Mouse (Mus musculus): ENCODE results near the gene Axin1. TPM values are rescaled to one million over a fixed set of nuclear protein-coding genes. Genes with fewer than 3 reads are reported as not detected.

Gene Axin1
- total and polyA plus RNA-seq, 2 experiments from 2014 or later = 11.2 to 51.3 TPM

- H3K36me3 ChIP-seq (ENCODE audit: insufficient read depth, low read length) = no peaks in the 10 kb centered on the region
- 41% methylated on average over 2 of the region's 2 CpGs for WGBS
- H3K9me3 ChIP-seq (ENCODE audit: low read length) = no peaks in the 10 kb centered on the region
- H3K27me3 ChIP-seq (ENCODE audit: insufficient read depth, low read length) = no peaks in the 10 kb centered on the region
- H3K4me2 ChIP-seq (ENCODE audit: low read depth, low read length) = no peak overlapping the region
- TF ChIP-seq CTCF (IDR thresholded peaks at IDR 0.05; ENCODE audit: low read depth) = no peak
- H3K27ac ChIP-seq = no peak overlapping the region
- no peak overlapping the region for H3K4me3 ChIP-seq (ENCODE audit: low read length)
- H3K4me1 ChIP-seq (ENCODE audit: insufficient read depth, low read length) = no peaks in the 10 kb centered on the region
- no peak for ATAC-seq
- no peak overlapping the region for H3K9ac ChIP-seq (replicated peaks; ENCODE audit: low read length)
- no peak for DNase-seq (ENCODE audit: low spot score)
These were observed 38.3 kb upstream of the Axin1 start for GRCm38 (mm10) chr17:26100166-26100565.

DNA sequence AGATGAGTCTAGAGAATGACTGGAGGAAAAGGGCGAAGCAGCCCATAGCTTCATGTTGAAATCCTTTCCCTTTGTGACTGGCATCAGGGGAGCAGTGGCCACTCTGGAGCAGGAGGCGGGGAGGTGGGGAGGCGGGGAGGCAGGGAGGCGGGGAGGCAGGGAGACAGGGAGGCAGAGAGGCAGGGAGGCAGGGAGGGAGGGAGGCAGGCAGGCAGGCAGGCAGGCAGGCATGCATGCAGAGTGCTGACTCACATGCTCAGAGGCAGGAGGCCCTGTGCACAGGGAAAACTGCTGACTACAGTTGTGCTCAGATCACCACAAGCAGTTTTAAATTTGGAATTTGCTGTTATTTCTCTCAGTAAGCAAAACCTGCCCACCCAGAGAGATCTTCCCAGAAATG is 37.0 kb upstream of the Axin1 start:
- Histone ChIP-seq H3K9ac (replicated peaks; ENCODE audit: low read length) (no peak overlapping the region), H3K4me1 (ENCODE audit: insufficient read depth, low read length) (no peaks in the 10 kb centered on the region), H3K4me2 (ENCODE audit: low read depth, low read length) (no peak overlapping the region), H3K4me3 (ENCODE audit: low read length) (no peak overlapping the region), H3K36me3 (ENCODE audit: insufficient read depth, low read length) (no peaks in the 10 kb centered on the region), H3K27me3 (ENCODE audit: insufficient read depth, low read length) (no peaks in the 10 kb centered on the region), H3K27ac (no peak overlapping the region), H3K9me3 (ENCODE audit: low read length) (no peaks in the 10 kb centered on the region)
- no peak for ATAC-seq
- no peak for DNase-seq (ENCODE audit: low spot score)
- no peak for TF ChIP-seq CTCF (IDR thresholded peaks at IDR 0.05; ENCODE audit: low read depth)
- 32% methylated on average over 4 of the region's 4 CpGs for WGBS

- Histone ChIP-seq H3K9me3 (ENCODE audit: low read length) (no peaks in the 10 kb centered on the region), H3K9ac (replicated peaks; ENCODE audit: low read length) (no peak overlapping the region), H3K27ac (no peak overlapping the region), H3K4me1 (ENCODE audit: insufficient read depth, low read length) (no peaks in the 10 kb centered on the region), H3K36me3 (ENCODE audit: insufficient read depth, low read length) (no peaks in the 10 kb centered on the region), H3K4me2 (ENCODE audit: low read depth, low read length) (no peak overlapping the region), H3K4me3 (ENCODE audit: low read length) (no peak overlapping the region), H3K27me3 (ENCODE audit: insufficient read depth, low read length) (no peaks in the 10 kb centered on the region)
- no peak for TF ChIP-seq CTCF (IDR thresholded peaks at IDR 0.05; ENCODE audit: low read depth)
- DNase-seq (ENCODE audit: low spot score) (no peak), ATAC-seq (no peak)
- 69% methylated on average over 4 of the region's 4 CpGs for WGBS
These were observed 32.9 kb upstream of the Axin1 start for GRCm38 (mm10) chr17:26105619-26106018.

DNA sequence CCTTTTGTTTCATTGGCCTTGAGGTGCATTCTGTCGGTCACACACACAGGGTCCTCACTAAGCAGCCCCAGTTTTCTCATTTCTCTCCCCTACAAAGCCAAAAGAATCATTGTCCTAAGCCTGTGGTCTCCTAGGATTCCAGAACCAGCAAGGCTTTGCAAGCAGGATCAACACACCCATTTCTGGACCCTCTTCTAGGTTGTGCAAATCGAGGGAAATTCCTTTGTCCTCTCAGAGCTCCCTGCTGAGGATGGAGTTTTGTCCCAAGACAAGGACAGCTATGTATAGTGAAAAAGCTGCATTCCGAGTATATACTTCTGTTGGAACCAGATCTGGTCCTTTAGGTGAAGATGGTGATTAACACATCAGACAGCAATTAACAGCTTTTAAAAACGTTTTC is 28.3 kb upstream of the Axin1 start:
- Histone ChIP-seq H3K4me1 (ENCODE audit: insufficient read depth, low read length) (no peaks in the 10 kb centered on the region), H3K4me3 (ENCODE audit: low read length) (no peak overlapping the region), H3K36me3 (ENCODE audit: insufficient read depth, low read length) (no peaks in the 10 kb centered on the region), H3K9ac (replicated peaks; ENCODE audit: low read length) (no peak overlapping the region), H3K27me3 (ENCODE audit: insufficient read depth, low read length) (0 out of 2 replicates have a peak, but pooled peaks cover 7% of the 10 kb centered on the region), H3K9me3 (ENCODE audit: low read length) (no peaks in the 10 kb centered on the region), H3K4me2 (ENCODE audit: low read depth, low read length) (no peak overlapping the region), H3K27ac (no peak overlapping the region)
- TF ChIP-seq CTCF (IDR thresholded peaks at IDR 0.05; ENCODE audit: low read depth) = no peak
- WGBS = 22% methylated on average over 4 of the region's 4 CpGs
- DNase-seq (ENCODE audit: low spot score) (no peak), ATAC-seq (no peak)

DNA sequence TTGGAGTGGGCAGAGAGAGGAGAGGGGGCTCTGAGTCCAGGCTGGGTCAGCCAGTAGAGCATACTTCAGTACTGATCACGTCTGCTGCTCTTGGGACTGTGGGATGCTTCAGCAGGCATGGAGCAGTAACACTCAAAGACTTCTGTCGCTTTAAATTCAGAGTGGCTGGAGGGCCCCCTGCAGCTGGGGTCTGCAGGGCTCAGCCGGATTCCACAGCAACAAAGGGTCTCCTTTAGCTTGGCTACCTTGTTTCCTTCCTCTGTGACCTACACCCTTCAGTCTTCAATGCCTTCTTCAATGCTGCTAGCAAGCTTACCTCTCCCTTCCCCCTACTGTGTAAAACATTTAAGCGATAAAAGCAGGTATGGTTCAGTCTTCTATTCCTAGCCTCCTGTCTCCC is 27.5 kb upstream of the Axin1 start:
- Histone ChIP-seq H3K27ac (no peak overlapping the region), H3K4me1 (ENCODE audit: insufficient read depth, low read length) (no peaks in the 10 kb centered on the region), H3K4me2 (ENCODE audit: low read depth, low read length) (no peak overlapping the region), H3K4me3 (ENCODE audit: low read length) (no peak overlapping the region), H3K27me3 (ENCODE audit: insufficient read depth, low read length) (0 out of 2 replicates have a peak, but pooled peaks cover 9% of the 10 kb centered on the region), H3K36me3 (ENCODE audit: insufficient read depth, low read length) (no peaks in the 10 kb centered on the region), H3K9ac (replicated peaks; ENCODE audit: low read length) (no peak overlapping the region), H3K9me3 (ENCODE audit: low read length) (no peaks in the 10 kb centered on the region)
- no peak for TF ChIP-seq CTCF (IDR thresholded peaks at IDR 0.05; ENCODE audit: low read depth)
- no peak for ATAC-seq
- 2% methylated on average over 4 of the region's 4 CpGs for WGBS
- no peak for DNase-seq (ENCODE audit: low spot score)

- Histone ChIP-seq H3K27ac (no peak overlapping the region), H3K4me1 (ENCODE audit: insufficient read depth, low read length) (no peaks in the 10 kb centered on the region), H3K9me3 (ENCODE audit: low read length) (no peaks in the 10 kb centered on the region), H3K36me3 (ENCODE audit: insufficient read depth, low read length) (no peaks in the 10 kb centered on the region), H3K4me2 (ENCODE audit: low read depth, low read length) (no peak overlapping the region), H3K9ac (replicated peaks; ENCODE audit: low read length) (no peak overlapping the region), H3K4me3 (ENCODE audit: low read length) (no peak overlapping the region), H3K27me3 (ENCODE audit: insufficient read depth, low read length) (0 out of 2 replicates have a peak, but pooled peaks cover 9% of the 10 kb centered on the region)
- 32% methylated on average over 4 of the region's 4 CpGs for WGBS
- TF ChIP-seq CTCF (IDR thresholded peaks at IDR 0.05; ENCODE audit: low read depth) = no peak
- DNase-seq (ENCODE audit: low spot score) (no peak), ATAC-seq (no peak)
These were observed 26.8 kb upstream of the Axin1 start for GRCm38 (mm10) chr17:26111722-26112121.

DNA sequence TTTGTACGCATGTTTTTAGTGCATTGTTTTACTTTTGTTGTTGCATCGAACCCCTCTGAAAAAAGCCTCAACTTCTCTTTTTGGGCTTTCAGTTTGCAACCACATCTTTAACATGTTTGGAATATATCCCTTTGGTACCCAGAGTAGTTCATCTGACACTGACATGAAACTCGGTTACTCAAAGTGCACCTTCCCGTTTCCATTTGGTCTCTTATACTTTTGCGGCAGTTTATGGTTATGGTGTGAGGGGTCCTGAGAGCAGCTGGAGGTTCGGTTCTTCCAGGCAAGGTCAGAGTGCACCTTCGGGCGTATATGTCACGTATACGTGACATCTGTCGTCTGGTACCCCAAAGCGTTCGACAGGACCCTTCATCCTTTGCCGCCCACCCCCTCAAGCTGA is 25.7 kb upstream of the Axin1 start:
- Histone ChIP-seq H3K4me2 (ENCODE audit: low read depth, low read length) (peak overlapping the region; percentile 95), H3K9ac (replicated peaks; ENCODE audit: low read length) (peak overlapping the region; percentile 74), H3K36me3 (ENCODE audit: insufficient read depth, low read length) (no peaks in the 10 kb centered on the region), H3K9me3 (ENCODE audit: low read length) (no peaks in the 10 kb centered on the region), H3K4me1 (ENCODE audit: insufficient read depth, low read length) (no peaks in the 10 kb centered on the region), H3K4me3 (ENCODE audit: low read length) (peak overlapping the region; percentile 72), H3K27ac (0 out of 2 replicates have a peak overlapping the region, but pooled peaks have one; percentile 64), H3K27me3 (ENCODE audit: insufficient read depth, low read length) (0 out of 2 replicates have a peak, but pooled peaks cover 9% of the 10 kb centered on the region)
- DNase-seq (ENCODE audit: low spot score) (no peak), ATAC-seq (peak; percentile 24)
- no peak for TF ChIP-seq CTCF (IDR thresholded peaks at IDR 0.05; ENCODE audit: low read depth)
- WGBS = 21% methylated on average over 14 of the region's 14 CpGs

All from hindbrain, postnatal 0 days (tissue).